Mouse (Mus musculus) cerebellum, adult (tissue): ENCODE results near the gene Ifnar2.

ENCODE experiments used
- ATAC-seq: cut with Nextera tagmentation; 2 replicates; pipeline ENCODE4 v1.9.2; 2017; ENCODE audit warnings: mild to moderate bottlenecking, moderate library complexity, mixed read lengths; ENCODE audit not compliant: insufficient number of reproducible peaks, low FRiP score, low TSS enrichment

Gene Ifnar2

DNA sequence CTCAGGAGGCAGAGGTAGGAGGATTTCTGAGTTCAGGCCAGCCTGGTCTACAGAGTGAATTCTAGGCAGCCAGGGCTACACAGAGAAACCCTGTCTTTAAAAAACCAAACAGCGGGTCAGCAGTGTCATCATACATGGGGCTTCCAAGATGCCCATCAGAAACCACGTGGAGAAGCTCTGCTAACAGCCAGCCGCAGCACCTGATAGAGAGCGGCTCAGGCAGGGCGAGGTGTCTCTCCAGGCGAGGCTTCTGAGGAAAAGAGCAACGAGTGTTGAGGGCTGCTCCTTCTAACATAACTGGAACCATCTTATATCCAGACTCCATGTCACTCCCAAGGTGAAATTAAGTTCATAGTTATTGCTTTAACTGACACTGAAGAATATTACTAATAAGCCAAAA is 76.3 kb downstream of the Ifnar2 start:
- no peak for ATAC-seq

DNA sequence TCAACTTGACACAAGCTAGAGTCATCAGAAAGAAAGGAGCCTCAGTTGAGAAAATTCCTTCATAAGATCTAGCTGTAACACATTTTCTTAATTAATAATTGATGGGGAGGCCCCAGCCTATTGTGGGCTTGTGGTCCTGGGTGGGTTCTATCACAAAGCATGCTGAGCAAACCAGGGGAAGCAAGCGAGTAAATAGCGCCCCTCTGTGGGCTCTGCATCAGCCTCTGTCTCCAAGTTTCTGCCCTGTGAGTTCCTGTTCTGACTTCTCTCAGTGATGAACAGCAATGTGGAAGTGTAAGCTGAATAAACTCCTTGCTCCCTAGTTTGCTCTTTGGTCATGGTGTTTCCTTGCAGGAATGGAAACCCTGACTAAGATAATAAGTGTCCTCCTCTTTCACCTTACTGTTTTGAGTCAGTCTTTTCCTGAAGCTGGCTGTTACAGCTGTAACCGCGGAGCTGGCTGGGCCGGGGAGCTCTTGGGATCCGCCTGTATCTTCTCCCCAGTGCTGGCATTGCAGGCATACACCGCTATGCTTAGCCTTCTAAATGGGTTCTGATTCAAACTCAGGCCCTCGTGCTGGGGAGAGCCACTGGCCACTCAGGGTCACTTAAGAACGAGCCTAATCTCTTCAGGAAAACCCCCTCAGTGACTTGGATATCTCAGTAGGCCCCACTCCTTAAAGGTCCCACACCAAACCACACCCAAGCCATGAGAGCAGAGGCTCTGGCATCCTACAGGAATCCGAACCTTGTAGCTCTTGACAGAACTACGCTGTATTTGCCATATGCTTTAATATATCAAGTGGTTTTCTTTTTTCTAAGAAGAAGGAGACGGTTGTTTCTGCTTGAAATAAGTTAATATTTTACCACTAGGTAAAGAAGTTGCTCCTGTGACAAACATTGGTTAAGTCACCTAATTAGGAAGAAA is 77.8 kb downstream of the Ifnar2 start:
- ATAC-seq, result no peak

DNA sequence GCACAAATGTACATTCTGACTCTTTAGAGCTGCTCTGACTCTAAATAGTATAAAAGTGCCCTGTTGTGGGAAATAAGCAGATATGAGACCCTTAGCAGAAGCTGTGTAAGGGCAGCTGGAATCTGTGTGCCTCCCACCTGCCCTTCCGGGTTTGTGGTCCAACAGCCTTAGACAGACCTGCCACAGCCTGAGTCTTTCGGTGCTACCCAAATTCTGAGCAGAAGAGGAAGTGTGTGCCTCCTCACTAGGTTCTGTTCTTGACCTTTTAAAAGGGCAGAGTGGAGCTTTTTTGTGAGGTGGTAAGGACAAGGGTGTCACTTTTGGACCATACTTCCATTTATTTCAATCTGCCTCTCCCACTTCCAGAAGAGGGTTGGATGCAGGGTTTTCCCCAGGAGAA is 79.4 kb downstream of the Ifnar2 start:
- ATAC-seq, result no peak

DNA sequence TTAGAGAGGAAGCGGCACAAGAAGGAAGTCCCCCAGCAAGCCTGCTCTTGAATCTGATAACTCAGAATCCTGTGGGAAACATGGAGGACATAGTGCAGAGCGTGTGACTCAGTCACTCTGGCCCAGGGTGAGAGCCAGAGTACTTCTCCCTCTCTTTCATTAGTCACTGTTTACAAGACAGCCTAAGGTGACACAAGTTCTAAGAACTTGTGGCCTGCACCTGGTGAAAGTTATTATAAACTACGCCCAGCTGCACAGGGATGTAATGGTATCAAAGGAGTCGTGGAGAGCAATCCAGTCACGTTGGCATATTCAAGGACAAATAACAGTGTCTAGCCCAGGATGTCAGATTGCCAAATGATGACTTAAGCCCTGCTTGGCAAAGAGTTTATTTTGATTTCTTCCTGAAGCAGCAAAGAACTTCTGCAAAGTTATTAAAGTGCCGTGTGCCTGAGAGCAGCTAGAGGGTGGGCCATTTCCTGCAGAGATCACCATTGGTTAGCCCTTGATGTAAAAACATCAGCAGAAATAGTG is 79.8 kb downstream of the Ifnar2 start:
- ATAC-seq, result no peak
